Mouse (Mus musculus) mouse embryonic stem cell (cell line): ENCODE results near the gene Bcap29.
"Not testable (repeated sequence)": the region's sequence is repeated elsewhere in the genome, so short reads cannot be mapped to it uniquely, and the experiment has no call there.

Experiments
- in situ Hi-C, 2 experiments: fragments of 300-500 bp; cut with MboI; formaldehyde crosslinking; loops; 1 replicate in 1 of 2; 3 replicates in 1 of 2; pipeline ENCODE4 v1.14.3; 2019 to 2020; ENCODE audit warnings: low sequenced_read_pairs in 2 of 2, low pct_unique_long_range_greater_than_20kb in 1 of 2, mixed read lengths in 1 of 2; ENCODE audit not compliant: unreplicated experiment in 1 of 2

Gene Bcap29

DNA sequence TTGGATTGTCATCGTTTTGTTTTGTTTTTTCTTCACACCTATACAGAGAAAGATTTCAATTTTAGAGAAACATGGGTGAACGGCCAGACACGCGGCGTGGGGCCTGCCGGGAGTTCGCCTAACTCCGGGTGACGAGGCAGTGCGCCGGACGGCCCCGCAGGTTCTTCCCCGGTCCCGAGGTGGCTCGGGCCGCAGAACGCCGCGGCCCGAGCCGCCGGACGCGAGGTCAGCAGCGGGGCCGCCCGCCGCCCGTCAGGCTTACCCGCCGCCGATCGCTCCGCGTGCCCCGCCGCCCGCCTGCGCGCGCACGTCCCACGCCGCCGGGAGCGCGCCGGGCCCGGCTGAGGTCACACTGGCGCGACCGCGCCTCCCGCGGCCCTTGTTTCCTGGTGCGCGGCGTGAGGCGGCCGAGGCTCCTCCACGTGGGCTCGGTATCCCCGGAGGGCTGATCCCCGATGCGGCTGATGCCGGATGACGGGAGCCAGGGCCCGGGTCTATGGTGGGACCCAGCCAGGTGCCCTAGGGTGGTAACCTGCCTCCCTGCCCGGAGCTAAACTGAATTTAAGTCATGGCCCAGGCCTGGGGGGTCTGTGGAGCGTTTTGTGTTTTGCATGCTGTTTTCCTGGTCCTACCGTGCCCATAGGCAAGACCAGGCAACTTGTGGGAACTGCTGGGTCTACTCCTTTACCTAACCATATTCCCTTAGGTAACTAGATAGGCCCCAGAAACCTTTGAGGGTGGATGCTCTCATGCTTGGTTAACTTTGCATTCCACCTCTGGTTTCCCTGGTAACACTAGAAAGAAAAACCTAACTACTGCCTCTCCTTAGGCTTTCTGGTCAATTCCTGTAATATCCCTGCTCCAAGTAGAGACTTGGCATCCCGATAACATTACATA, at the start of gene Bcap29:
TSS of gene Bcap29 (minus strand) at position 316 of the 897 bp plus-strand sequence.
- in situ Hi-C loops = no loop called here

DNA sequence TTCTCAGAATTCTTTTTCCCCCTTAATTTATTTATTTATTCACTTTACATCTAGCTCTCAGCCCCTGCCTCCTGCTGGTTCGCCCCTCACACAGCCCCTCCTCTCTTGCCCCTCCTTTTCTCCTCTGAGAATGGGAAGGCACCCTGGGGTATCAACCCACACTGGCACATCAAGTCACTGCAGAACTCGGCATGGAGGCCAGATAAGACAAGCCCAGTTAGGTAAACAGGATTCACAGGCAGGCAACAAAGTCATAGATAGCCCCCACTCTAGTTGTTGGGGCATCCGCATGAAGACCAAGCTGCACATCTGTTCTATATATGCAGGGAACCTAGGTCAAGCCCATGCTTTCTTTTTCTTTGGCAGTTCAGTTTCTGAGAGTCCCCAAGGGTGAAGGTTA, 32.7 kb upstream of the Bcap29 start:
- in situ Hi-C loops = no loop called here

DNA sequence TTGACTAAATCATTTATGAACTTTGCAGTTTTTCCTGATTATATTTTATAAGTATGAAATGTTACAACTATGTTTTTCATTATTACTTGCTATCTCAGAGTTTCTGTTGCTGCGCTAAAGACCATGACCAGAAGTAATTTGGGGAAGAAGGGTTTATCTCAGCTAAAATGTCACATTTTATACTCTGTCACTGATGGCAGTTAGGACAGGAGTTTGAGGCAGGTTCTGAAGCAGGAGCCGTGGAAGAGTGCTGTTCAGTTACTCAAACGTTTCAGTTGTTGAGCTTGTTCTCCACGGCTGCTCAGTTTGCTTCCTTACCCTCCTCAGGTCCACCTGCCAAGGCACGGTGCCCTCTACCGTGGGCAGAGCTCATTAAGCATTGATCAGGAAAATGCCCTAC, 31.5 kb upstream of the Bcap29 start:
- in situ Hi-C loops = no loop called here

DNA sequence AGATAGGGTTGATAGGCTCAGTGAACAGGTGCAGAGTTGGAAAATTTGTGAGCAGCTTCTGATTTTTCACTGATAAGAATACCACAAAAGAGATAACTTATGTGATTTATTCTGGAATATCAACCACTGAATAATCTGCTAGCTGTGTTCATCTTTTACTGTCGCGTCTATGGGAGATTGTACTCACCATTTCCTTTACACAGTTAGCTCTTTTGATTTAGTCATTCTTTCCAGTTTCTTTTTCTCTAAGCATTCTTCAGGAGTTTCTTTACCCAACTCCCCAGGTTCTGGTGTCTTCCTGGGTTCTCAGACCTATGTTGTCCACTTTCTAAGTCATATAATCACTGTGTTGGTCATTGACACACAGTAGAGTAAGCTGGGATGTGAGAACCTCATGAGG, 22.4 kb upstream of the Bcap29 start:
- in situ Hi-C loops = no loop called here

DNA sequence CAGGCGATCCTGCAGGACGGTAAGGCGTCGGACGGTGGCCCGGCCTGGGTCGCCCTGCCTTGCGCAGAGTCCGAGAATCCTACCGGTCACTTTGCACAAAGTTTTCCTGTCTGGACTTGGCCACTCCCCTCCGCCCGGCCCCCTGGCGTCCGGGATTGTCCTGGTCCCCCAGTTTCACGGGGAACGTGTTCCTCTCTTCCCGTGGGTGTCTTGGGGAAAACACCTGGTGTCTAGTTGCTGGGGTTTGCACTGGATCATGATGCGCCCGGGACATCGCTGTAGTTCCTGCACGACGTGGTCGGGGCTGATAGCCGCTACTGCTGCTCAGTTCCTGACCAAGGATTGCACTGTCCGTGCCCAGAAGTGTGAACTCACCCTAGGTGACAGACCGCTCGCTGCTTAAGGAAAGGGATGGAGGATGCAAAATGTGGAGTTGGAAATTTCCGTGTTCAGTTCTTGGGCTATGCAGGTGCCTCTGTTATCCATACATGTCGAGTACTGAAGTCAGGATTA, 20.6 kb upstream of the Bcap29 start:
- in situ Hi-C loops = no loop called here

DNA sequence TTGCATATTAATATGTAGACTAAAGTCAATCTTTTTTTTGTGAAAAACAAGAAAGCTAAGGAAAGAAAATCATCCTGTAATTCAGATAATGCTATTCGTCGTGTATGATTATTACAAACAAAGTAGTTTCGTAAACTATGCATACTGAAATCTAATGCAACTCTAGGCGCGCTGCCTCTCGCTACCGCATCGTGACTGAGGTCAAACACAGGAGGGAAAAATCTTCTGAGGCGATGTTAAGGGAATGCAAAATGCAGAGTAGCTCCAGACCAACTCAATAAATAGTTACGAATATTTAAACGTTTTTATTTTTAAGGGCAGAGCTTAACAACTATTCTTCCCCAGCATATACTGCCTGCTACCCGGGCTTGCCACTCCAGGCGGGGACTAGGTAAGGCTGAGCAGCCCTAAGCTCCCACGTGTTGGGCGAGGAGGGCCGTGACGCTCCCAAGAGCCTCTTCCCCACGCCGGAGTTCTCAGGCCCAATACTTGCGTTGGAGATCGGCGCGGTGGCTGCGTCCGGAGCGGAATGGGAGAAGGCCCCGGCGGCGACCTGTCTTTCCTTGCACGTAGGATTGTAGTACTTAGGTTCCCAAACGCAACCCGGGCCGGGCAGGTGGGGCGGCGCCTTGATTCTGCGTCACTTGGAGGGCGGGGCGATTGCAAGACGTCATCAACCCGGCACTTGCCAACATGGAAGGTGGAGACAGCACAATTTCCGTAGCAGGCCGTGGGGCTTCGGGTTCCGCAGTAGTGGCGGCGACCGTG, 19.9 kb upstream of the Bcap29 start, which contains the start of the genes Dus4l and Cog5:
TSS of gene Dus4l (minus strand) at position 630 of the 768 bp plus-strand sequence.
TSS of gene Cog5 (plus strand) at position 673 of the 768 bp plus-strand sequence.
- in situ Hi-C loops = no loop called here

DNA sequence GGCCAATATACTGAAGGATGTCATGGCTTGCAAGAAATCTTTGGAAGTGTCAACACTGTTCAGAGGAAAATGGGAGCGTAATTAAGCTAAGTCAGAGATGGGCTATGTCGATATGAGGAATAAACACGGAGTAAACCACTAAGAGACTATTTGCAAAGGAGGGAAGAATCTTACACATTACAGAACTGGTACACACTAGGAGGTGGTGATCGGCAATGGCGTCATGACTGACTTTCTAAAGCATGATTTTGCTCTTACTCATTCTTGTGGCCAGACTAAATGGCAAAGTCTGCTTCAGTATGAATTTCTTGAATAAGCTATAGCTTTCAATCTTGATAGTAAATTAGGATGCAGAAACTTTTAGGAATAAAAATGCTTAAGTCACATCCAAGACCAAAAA, 19.2 kb upstream of the Bcap29 start:
- in situ Hi-C loops = no loop called here

DNA sequence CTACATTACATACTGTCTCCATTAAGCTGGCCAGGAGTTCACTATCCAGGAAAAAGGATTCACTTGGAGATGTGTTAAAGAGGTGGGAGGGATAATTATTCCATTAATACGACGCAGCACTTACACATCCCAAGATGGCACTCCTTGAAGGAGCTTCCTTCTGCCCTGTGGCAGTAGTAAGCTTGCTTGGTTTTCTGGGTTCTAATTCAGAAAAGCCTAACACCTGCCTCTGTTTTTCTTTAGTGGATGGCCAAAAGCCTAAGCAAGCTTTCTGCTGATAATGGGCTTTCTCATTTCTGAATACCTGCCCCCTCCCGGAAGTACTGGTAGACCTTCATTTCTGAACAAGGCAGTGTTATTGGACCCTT, 766 bp upstream of the Bcap29 start:
- in situ Hi-C loops = no loop called here

DNA sequence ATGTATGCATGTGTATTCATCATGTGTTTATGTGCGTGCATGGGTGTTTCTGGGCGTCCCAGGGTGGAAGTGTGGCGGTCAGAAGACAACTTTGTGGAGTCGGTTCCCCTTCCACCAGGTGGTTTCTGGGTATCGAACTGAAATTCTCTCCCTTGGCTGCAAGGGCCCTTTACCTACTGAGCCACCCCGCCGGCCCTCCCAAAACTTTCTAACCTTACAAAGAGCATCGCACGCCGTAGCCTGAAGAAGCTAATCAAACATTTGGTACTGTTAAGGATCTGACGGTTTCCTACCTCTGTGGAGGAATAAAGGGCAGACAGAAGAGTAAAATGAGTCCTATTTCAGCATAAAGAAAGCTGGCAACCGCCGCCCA, 502 bp downstream of the Bcap29 start:
- in situ Hi-C loops = no loop called here

DNA sequence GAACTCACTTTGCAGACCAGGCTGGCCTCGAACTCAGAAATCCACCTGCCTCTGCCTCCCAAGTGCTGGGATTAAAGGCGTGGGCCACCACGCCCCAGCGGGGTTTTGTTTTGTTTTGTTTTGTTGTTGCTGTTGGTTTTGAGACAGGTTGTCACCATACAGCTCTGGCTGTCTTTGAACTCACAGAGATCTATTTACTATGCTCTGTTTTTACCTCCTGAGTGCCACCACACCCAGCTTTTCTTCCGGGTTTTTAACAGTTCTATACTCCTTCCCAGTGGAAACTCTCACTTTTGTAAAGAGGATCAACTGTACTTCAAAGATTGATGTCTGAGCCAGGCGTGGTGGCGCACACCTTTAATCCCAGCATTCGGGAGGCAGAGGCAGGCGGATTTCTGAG, 6.1 kb downstream of the Bcap29 start:
- in situ Hi-C loops = not testable (repeated sequence)

DNA sequence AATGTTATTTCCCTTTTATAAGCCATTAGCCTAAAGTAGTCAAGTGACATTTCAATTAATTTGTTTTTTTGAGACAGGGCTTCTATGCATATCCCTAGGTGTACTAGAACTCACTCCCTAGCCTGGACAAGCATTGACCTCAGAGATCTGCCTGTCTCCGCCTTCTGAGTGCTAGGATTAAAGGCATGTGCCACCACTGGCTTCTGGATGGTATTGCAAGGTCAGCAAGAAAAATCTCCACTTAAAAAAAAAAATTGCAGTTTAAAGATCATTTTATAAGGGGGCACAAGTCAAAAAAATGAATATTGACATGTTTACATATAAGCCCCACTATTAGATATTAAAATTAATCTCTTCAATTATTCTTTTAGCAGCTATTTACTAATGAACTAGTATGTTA, 9.4 kb downstream of the Bcap29 start:
- in situ Hi-C loops = no loop called here

DNA sequence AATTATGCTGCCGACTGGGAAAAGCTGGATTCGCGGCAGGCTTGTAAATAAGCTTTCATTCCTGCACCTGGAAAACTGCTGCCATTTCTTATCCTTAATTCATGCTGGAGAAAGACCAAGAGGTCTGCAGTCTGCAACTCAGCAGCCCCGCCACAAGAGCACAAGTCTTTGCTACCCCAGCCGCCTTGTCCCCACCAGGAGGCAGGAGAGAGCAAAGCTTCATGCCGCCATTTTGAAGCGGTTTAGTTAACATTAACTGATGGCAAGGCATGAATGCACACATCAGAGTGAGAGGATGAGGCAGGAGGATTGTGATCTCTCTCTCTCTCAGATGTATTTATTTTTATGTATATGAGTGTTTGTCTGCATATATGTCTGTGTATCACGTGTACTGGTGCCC, 14.4 kb downstream of the Bcap29 start:
- in situ Hi-C loops = no loop called here

DNA sequence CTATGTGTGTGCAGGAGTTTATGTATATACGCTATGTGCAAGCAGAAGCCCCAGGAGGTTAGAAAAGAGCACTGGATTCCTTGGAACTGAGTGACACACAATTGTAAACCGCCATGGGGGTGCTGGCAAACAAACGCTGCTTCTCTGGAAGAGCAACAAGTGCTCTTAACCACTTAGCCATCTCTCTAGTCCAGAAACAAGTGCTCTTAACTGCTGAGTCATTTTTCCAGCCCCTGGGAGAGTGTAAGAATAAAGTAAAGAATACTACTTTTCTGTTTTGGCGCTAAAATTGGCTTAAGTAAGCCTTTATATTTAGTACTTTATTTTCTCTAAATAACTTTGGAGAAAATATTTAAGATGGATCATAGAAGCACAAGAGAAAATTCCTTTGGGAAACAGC, 21.1 kb downstream of the Bcap29 start:
- in situ Hi-C loops = no loop called here

DNA sequence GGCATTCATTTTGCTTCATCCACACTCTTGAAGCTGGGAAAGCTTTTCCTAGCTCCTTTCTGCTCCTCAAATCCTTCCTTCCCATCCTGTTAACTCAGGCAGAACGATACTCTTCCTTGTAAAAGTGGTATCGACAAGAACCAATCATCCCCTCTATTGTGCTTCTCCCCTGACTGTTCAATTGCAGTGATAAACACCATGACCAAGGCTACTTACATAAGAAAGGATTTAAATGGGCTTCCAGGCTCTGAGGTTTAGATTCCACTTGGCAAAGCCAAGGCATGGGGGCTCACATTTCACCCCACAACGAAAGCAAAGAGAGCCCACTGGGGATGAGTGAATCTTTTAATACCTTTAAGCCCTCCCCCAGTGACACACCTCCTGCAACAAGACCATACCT, 26.3 kb downstream of the Bcap29 start:
- in situ Hi-C loops = no loop called here

DNA sequence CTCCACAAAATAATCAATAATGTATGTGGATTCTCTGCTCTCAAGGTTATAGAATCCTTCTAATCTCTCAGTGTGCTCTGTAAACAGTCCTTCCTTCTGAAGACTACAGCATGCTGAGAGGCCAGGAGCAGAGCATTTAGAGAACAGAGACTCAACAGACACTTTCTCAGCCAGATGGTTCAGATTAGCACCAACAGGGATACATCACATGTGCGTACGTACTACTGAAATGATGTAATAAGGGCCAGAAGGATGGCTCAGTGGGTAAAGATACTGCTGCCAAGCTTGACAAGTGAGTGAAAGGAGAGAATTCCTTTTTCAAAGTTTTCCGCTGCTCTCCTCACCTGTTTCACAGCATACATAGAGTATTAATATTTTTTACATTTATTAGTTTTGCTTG, 29.6 kb downstream of the Bcap29 start:
- in situ Hi-C loops = no loop called here

DNA sequence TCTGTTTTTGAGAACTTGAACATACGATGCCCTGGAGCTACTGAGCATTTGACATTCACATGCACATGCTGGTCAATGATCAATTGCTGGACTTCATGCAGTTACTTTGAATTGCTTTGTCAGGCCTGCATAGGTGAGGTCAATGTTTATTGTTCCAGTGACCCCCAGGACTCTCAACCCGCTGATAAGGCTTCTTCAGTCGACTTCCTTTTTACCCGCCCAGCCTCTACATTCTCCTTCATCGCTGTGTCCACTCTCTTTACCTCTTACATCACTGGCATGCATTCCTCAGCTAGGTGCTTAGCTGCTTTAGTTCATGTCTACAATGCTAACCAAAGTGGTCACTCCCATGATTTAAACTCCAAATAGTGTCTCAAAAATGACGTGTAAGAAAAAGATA, 30.9 kb downstream of the Bcap29 start:
- in situ Hi-C loops = no loop called here

DNA sequence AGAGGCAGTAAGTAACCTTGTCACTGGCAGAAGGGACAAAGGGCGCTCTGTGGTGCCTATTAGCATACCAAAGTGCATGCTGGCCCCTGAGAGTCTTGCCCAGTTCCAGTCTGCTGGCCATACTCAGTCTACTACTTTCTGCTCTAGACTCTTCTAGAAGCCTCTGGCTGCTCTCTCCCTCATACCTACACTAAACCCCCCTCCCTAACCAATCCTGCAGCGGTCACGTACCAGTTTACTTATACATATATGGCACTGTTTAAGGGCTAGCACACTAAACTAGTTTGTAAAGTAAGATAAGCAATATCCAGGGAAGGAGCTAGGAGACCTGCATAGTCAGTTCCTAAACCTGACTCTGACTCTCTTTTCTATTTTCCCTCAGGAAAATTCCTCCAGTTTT, 40.2 kb downstream of the Bcap29 start:
- in situ Hi-C loops = no loop called here

DNA sequence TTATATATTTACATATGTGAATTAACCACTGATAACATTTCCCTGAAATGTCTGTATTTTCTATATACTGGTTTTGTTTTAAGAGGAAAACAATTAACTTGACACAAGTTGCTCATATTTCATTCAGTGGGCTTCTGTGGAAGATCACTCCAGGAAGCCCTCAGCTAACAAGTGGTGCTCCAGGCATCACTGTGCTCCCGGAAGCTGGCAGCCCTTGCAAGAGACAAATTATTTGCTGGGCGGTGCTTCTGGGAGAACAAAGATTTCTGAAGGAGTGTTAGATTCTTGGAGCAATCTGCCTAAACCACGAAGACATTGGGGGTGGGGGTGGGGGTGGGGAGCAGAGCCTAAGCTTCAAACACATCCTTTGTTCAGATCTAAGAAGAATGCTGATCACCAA, 42.4 kb downstream of the Bcap29 start:
- in situ Hi-C loops = no loop called here

DNA sequence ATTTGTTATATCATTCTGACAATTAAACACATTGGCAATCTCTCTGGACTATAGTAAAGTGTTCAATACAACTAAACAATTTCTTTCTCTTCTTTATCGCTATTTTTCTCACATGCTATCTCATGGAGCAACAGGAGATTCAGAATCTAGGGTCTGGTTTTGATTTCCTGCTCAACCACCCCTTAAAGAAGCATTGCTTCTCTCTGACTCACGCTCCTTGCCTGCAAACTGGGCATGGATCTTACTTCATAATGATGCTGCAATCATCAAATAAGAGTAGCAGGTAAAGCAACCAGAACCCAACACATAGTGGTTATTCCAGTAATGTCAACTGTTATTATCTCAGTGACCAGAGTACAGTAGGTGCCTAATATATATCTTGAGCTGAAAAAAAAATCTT, 50.7 kb downstream of the Bcap29 start:
- in situ Hi-C loops = no loop called here

DNA sequence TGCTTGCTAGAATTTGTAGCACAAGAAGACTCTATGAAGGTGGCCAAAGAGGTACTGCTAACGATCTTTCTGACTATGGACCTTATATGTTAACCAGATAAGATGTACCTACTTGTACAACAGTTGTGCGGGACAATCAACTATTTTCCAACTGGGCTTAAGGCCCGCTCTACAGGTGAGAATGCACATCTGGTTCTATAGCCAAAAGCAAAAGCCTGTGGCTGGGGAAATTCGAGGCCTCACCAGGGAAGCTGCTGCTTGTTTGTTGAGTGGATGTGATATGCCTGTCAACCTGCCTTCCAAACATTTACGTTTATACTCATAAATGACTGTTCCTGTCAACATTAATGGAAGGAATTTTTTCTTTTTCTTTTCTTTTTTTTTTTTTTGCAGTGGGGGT, 52.4 kb downstream of the Bcap29 start:
- in situ Hi-C loops = no loop called here
